Mouse (Mus musculus) layer of hippocampus, adult 18-20 months (tissue): ENCODE data around the gene Dnase2a. TPM values are rescaled to one million over a fixed set of nuclear protein-coding genes. Genes with fewer than 3 reads are reported as not detected.
"Not testable (repeated sequence)": the region's sequence is repeated elsewhere in the genome, so short reads cannot be mapped to it uniquely, and the experiment has no call there.

Experiments used
- DNase-seq, 2 experiments: peaks; one replicate each; pipeline ENCODE4 v3.0.0; 2022; ENCODE audit warnings: low spot score in 2 of 2
- total RNA-seq, 2 experiments: library from RNA; stranded (reverse); gene quantifications; 2 replicates each; pipeline ENCODE4 v1.2.3; 2021

Gene Dnase2a
- total RNA-seq, 2 experiments from 2014 or later = 2.8 to 5.1 TPM

GRCm38 (mm10) chr8:84907493-84907892 is 867 bp upstream of the Dnase2a start:
- DNase-seq = no peak

DNA sequence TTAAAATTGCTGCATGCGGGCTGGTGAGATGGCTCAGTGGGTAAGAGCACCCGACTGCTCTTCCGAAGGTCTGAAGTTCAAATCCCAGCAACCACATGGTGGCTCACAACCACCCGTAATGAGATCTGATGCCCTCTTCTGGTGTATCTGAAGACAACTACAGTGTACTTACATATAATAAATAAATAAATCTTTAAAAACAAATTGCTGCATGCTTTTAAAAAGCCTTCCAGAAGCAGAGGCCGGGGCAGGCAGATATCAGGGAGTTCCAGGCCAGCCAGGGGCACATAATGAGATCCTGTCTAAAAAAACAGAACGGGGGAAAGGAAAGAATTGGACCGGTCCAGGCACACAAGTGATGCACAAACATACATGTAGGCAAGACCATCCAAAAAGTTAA is 381 bp upstream of the Dnase2a start:
- not testable (repeated sequence) for DNase-seq

DNA sequence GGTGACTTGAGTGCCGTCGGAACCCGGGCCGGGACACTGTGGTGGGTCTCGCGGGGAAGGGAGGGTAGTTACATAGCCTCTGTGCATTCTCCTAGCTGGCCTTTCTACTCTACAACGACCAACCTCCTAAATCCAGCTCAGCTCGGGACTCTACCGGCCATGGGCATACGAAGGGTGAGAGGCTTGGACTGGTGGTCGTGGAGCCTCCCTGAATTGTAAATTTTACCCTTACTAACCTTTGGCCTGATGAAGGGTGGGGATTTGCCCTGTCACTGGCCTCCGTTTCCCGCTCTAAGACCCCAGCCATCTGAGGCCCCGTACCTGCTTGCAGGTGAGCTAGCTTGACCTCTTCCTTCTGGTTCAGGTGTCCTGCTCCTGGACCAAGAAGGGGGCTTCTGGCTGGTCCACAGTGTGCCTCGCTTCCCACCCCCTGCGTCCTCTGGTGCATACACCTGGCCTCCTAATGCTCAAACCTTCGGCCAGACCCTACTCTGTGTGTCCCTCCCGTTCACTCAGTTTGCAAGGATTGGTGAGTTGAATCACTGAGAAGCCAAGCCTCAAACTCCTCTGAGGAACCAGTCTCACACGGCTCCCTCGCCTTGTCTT is 905 bp downstream of the Dnase2a start:
- no peak for DNase-seq

DNA sequence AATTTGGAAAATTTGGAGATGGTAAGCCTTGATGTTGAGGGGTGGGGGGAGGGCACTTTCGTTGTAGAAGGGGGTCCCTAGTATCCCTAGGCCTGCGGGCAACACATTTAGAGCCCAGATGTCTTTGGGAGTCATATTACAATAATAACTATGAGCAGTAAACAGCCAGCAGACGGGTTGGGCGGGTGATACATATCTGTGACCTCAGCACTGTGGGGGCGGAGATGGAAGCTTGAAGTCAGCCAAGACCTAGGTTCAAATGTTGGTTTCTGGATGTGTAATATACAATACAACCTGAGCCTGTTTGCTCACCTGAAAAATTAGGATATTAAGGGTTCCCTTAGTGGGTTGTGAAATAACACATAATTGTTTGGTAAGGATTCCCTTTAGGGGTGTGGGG is 1.6 kb downstream of the Dnase2a start:
- DNase-seq = no peak

- DNase-seq = no peak
These were observed 2.2 kb downstream of the Dnase2a start for GRCm38 (mm10) chr8:84910551-84910950.

DNA sequence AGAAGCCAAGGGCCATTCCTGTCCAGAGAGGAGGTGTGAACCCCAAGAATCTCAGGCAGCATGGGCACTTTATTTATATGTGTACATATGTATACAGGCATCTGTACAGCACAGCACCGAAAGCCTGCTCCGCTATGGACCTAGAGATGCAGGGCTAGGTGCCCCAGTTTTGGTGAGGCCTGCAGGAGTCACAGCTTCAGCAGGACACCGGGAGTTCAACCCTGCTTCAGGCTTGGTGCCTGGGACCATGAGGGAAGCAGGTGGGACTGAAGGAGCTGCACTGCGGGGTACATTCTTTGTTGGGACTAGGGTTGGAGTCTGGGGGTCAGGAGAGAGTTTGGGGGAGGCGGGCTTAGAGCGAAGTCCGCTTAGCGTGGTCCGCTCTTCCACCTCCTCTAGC is 3.5 kb downstream of the Dnase2a start:
- no peak for DNase-seq

- no peak for DNase-seq
These were observed 4.0 kb downstream of the Dnase2a start for GRCm38 (mm10) chr8:84912391-84912790.

DNA sequence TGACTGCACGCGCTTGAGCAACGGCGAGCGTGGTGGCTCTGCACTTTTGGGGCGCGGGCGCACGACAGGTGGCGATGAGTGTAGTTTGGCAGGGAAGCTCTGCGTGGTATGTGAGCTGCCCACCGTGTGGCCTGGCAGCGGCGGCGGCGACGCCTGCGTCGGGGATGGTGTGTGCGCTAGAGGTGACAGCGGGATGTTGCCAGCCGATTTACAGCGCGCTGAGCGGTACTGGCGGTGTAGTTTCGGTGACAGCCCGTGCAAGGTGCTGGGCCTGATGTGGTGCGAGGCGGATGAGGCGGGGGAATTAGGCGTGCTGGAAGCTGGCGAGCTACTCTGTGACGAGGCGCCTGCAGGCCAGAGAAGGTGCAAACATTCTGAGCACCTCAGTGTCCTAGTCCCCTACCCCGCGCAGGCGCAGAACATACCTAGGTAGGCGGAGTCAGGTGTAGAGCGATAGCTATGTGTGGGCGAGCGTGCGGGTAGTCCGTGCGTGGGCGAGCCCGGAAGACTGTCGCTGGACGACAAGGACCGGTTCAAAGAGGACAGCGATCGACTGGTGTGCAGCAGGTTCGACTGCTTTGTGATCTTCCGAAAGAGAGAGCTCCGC is 4.6 kb downstream of the Dnase2a start:
- DNase-seq = peak in 1 of 2 experiments; percentile 73

DNA sequence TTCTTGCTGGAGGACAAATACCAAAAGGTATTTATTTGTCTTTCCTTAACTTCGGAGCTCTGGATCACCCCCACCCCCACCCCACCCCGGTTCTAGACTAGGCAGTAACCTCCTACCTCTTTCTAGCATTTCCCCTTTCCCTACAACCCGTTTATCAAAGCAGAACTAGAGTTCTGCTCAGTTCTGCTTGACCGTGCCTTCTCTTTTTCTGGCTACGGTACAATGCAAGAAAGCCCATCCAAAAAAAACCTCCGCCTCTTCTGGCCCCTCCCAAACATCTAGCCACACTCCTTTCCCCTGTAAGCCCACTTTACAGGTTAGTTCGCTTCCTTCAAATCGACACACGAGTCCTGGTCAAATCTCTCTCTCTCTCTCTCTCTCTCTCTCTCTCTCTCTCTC is 5.1 kb downstream of the Dnase2a start:
- DNase-seq = no peak

- DNase-seq = no peak
These were observed 5.6 kb downstream of the Dnase2a start for GRCm38 (mm10) chr8:84913960-84914359.

DNA sequence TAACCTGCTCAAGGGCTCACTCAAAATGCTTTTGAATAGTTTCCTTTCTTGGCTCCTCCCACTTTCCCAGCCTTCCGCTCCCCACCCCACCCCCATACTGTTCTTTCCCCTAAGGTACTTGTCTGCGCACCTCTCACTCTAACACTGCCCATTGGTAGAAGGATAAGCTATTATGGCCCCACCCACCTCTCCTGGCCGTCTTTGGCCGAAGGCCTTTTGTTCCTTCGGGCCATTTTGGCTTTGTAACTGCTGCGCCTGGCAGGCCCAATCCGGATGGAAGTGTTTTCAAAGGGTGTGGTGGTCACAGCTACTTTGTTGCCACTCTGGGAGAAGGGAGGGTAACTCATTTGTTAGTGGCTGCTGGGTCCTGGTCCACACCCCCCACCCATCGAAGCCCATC is 6.9 kb downstream of the Dnase2a start:
- DNase-seq = no peak

DNA sequence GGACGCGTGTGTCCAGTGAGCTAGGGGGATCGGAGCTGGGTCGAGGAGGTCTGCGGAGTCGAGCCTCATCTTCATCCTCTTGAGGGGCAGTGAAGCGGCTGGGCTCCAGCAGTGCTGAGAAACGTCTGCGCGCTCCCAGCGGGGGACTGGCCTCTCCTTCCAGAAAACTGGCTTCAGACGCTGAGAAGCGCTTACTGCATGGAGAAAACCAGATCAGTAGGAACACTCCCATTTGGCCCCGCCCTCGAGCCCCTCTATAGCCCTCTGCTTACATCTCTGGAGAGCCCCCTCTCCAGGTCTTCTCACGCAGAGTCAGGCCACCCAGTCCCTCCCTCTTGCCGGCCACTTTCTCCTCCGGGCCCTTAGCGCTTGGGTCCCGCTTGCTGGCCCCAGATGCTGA is 9.4 kb downstream of the Dnase2a start:
- no peak for DNase-seq

- DNase-seq = no peak
These were observed 10.3 kb downstream of the Dnase2a start for GRCm38 (mm10) chr8:84918646-84919045.

- no peak for DNase-seq
These were observed 13.2 kb downstream of the Dnase2a start for GRCm38 (mm10) chr8:84921596-84921995.

- DNase-seq = no peak
These were observed 17.2 kb downstream of the Dnase2a start for GRCm38 (mm10) chr8:84925557-84925956.

DNA sequence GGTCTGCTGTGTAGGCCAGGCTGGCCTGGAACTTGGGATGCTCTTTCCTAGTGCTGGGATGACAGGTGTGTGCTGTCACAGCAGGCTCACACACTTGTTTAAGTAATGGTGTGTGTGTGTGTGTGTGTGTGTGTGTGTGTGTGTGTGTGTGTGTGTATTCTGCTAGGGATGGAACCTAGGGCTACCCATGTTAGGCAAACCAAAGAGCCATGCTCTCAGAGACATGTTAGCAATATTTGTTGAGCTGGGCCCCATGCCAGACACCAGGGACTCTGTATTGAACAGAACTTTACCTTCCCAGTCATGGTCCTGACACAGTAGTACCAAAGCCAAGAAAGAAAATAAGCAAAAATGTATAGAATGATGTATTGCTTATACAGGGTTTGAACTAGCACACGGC is 19.2 kb downstream of the Dnase2a start:
- no peak for DNase-seq

DNA sequence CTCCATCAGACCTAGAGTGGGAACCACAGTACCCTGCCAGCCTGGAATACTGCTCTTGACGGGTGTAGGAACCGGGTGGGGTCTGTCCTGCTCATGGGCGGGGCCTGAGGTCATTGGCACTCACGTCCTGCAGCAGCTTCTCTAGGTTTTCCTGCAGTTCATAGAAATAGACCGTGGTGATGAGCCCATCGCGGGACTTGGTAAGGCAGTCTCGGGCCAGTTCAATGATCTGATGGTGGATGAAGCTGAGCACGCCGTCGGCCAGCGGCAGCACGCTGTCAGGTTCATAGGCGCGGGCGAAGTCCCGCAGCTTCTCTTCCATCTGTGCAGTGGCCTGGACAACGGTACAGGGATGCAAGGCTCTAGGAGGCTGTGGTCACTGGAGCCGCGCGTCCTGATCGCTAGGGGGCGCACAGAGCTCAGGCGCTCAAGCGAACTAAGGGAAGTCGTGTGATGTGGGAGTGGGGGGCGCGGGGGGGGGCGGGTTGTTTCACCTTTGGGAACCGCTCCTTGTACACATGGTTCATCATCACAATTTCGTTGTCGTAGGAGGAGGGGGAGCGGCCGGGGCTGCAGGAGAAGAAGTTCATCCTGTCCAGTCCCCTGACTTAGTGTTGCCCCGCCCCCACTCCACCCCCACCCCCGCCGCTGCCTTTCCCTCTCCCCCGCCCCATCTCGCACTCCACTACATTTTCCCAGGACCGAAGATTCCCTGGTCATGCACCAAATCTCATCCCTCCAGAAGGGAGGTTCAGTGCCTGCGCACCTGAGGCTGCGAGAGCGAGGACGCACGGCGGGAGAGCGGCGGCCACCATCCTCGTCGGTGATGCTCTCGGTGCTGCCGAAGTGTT is 20.3 kb downstream of the Dnase2a start:
- DNase-seq = peak in 1 of 2 experiments; percentile 73

- no peak for DNase-seq
These were observed 22.2 kb downstream of the Dnase2a start for GRCm38 (mm10) chr8:84930582-84930981.

- DNase-seq = peak in 1 of 2 experiments; percentile 49
These were observed 25.6 kb downstream of the Dnase2a start for GRCm38 (mm10) chr8:84933767-84934559.

DNA sequence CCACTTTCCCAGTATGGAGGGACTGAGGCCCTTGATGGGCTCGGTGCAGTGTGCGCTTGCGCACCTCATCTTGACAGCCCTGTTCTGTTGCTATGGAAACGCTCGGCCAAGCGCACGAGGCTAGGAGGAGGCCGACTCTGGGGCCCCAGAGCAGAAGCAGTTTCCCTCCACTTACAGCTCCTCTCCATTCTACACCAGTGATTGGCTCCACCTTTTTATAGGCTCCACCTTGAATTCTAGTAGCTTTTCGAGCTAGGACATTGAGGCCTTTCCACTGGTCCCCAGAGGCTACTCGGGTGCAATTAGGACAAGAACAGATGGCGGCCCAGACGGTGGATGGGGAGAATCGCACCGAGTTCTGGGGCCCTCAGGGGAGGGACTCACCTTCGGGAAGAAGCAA is 26.5 kb downstream of the Dnase2a start:
- DNase-seq = peak in 1 of 2 experiments; percentile 45

- no peak for DNase-seq
These were observed 27.1 kb downstream of the Dnase2a start for GRCm38 (mm10) chr8:84935489-84935888.
